Mouse (Mus musculus) A20 (cell line): ENCODE data around the gene Cldn10.

ENCODE experiments used
- DNase-seq: peaks from one replicate; pipeline ENCODE4 v3.0.0-alpha.2; 2011; ENCODE audit warnings: low read depth, low spot score

Cldn10 gene

DNA sequence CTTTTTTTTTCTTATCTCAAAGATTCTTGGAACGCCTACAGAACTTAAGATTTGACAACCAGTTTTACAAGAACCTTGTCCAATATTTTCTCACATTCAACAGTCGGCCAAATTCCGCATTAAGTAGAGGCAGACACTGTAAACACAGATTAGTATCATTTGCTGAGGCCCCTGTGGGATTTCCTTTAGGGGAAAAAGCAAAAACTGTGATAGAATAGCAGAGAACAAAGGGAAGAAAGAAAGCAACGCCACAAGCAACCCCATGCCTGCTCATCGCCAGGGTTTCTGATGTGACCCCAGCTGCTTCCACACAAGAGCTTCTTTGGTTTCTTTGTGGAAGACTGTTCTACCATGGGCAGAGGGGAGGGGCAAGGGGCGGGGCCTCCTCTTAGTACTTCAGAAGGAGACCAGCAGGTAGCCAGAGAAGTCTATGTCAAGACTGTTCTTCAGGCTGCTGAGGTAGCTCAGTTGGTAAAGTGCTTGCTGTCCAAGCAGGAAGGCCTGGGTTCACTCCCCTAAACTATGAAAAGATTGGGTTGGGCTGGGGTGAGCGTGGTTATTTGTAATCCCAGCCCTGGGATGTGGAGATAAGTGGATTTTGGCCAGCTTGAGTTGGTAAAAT, 39.7 kb downstream of the Cldn10 start:
- DNase-seq: no peak

DNA sequence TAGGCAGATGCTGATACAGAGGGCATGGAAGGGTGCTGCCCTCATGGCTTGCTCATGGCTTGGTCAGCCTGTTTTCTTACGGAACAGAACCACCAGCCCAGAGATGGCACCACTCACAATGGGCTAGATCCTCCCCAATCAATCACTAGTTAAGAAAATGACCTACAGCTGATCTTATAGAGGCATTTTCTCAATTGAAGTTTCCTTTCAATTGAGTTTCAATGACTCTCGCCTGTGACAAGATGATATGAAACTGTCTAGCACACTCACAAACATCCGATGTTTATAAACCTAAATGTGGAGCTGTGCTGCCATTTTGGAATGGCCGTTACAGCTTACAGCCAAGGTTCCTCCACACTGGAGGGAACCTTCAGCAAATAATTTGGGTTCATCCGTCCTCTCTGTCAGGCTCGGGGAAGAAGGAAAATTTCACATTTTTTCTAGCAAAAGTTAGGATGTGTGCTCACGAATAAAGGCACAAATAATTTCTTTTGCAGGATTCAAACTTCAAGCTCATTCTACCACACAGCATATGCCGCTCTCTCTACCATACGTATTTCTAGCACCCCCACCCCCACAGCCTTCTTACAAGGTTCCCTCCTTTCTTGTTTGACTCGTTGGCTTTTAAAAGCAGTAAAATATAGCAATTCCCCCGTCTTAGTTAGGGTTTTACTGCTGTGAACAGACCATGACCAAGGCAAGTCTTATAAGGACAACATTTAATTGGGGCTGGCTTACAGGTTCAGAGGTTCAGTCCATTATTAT, 41.8 kb downstream of the Cldn10 start:
- no peak for DNase-seq

DNA sequence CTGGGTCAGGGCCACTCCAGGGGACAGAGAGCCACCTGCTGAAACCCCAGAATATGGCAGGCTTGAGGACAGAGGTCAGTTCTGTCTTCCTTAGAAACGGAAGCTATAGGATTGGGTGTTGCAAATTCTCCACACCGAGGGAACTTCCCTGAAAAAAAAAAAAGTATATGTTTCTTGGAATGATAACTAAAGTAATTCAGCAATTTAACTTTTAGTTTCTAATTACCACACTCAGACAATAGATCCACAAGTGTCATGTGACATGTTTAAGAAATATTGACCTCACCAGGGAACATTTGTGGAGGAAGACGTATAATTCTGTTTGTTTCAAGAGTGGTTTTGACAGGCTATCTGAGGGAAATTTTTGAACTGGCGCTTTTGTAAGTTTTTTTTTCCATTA, 43.9 kb downstream of the Cldn10 start:
- no peak for DNase-seq

DNA sequence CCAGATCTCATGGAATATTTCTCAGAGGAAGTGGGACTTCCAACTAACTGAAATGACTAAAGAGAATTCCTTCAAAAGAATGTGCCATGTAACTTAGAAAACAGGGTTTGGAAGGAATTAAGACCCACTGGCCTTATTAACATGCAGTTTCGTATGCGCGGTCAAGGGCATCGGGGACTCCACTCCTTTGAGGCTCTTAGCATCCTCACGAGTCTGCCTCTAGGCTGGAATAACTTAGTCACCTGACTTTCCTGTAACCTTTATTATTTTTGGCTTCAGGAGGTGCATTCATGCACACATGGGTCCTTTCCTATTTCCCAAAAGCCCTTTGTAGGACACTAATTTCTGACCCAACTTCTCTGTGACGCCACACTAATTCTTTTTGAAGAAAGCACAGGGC, 45.5 kb downstream of the Cldn10 start:
- no peak for DNase-seq

DNA sequence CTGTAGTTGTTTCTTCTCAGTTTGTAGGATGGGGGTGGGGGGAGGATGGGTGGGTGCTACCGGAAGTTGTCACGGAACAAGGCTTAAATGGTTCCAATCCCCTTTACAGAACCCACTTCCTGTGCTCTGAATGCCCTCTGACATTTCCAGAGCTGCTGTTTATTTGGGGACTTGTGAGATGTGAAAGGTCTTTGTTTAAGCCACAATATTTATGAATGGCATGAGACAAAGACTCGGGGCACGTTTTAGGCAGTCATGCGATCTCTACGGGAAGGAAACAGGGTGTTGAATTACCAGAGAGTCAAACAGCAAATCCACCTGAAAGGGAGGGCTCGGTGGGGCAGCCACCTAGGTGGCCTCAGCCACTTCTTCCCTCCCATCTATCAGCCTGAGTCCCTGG, 46.6 kb downstream of the Cldn10 start:
- DNase-seq: no peak

DNA sequence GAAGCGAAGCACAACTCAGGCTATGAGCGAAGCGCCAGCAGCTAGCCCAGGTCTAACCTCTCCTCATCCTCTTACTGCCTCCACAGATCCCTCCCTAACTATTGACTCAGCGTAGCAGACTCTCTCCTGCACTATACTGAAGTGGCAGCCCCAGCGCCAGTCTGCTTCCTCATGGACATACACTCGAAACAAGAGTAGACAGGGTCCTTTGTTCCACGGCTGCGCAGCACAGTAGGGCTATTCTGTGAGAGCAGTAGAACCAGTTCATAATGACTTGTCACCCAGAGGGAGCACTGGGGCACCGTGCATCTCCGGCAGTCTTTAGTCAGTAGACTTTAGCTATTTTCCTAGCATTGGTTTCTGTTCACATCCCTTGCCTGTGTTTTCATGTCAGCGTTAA, 48.4 kb downstream of the Cldn10 start:
- no peak for DNase-seq

DNA sequence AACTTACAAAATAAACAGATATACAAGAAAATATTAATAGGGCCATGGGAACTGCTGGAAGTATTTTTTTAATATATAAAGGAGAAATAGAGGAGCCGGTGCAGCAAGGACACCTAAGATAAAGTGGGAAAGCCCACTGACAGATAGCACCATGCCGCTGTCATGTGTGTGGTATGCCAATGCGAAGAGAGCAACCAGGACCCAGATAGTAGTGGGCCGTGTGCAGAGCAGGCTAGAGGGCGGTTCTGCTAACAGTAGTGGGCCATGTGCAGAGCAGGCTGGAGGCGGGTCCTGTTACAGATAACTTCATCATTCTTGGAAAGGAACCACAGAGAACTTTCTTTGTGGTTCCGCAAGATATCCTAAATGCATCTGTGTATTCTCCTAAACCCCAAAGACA, 49.0 kb downstream of the Cldn10 start:
- no peak for DNase-seq

DNA sequence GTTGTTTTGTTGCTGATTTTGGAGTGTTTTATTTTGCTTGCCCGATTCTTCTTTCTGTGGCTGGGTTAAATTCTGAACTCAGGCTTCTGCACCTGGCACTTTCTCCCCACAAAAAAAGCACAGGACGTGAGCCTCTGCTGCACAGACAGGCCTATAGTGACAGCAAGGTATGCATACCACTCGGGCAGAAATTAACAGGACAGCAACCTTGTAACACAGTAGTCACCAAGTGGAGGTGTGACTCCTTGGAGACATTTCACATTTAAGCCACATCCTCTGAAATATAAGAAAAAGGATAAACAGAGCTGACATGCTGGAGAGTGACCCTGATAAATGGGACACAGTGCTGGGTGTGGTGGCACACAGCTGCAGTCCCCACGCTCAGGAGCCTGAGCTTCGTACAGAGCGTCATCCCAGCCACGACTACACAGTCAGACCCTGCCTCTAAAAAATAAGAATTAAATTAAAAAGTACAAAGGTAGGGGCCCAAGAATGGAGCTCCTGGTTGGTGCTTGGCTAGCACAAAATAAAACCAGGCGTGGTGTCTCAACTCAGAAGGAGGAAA, 50.9 kb downstream of the Cldn10 start:
- DNase-seq: no peak

DNA sequence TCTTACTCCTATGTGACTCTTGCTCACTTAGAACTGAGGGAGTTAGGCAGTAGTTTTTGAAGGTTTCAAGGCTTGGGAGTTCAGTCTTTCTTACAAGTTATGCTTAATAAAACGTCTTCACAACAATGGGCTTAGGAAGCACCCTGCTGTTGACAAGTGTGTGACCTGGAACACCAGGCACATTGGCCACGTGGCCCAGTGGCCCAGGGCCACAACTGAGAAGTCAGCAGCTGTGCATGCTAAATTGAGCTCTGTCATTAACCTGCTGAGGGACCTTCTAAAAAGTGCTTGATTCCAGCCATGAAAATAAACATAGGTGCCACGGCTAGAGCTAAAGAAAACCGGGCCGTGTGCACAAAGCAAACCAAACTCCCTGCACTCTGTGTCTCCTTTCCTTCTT, 51.7 kb downstream of the Cldn10 start:
- DNase-seq: no peak

DNA sequence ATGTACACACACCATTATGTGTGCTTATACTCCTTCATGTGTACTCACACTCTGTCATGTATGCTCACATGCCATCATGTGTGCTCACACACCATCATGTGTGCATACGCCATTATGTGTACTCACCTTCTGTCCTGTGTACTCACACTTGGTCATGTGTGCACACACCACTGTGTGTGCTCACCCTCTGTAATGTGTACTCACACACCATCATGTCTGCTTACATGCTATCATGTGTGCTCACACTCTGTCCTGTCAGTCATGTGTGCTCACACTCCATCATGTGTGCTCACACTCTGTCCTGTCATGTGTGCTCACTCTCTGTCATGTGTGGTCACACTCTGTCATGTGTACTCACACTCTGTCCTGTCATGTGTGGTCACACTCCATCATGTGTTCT, 52.3 kb downstream of the Cldn10 start:
- no peak for DNase-seq

DNA sequence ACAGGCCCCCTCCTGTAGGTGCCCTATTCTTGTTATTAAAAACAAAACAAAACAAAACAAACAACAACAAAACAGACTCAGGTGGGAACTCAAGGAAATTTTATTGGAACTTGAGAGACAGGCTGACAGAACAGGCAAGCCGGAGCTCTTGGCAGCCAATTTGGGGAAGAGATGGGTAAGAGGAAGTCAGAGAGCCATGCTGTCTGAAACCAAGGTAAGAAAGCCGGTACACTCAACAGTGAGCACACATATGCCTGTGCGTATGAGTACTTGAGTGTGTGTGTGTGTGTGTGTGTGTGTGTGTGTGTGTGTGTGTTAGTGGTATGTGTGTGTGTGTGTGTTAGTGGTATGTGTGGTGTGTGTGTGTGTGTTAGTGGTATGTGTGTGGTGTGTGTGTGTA, 54.6 kb downstream of the Cldn10 start:
- no peak for DNase-seq

DNA sequence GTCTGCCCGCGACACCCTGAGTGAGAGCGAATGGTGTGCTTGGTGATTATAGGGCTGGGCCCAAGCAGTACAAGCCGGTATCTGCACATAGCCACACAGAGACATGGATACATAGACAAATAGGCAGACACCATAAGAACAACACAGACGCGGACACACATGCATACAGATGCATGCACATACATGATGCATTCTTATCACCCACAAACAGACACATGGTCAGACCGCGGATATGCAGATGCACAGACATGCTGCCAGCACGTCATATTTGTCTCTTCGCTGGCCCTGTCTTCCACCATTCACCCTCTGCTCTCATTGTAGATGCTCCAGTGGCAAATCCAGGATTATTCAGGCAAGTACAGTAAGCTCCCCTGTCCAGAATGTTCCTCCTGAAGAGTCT, 59.1 kb downstream of the Cldn10 start:
- no peak for DNase-seq

DNA sequence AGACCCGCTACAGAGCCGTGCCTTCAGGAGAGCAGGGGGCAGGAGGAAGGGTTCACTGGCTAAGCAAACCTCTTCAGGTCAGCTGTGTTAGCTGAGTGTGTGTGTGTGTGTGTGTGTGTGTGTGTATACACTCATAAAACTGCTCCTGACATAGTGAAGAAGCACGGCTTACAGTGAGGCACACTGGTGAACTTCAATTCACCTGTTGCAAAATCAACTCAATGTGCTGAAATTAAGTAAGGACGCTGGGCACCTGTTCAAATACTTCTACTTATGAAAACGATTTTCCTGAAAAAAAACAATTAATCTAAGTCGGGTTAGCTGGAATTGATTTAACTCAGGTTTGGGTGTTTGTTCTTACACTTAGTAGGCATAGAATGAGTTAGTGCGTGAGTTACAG, 60.5 kb downstream of the Cldn10 start:
- DNase-seq: no peak

DNA sequence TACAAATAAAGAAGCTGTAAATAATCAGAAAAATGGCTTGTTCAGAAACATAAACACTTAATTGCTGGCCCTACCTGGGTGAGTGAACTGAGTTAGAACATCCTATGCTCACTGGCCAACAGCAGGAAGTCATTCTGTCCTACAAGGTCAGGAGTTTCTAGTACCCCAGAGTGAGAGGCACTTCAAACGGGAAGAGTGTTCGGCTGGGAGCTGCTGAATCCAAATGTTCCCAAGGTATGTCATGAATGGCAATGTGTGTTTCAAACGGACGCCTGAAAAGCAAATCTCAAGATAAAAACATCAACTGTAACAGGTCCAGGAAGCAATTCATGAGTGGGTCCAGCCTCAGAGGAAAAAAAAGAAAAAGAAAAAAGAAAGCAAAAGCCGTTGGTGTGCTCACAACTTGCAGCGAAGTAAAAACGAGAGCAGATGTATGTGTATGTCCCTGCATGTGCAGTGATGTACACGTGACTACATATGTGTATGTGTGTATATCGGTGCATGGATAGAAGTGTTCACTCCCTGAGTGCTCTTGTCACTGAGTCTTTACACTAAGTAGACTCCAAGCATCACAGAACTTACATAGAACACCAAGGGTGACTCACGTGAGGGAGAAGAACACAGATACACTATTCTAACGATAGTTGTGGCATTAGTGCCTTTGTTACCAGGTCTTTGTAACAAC, 62.4 kb downstream of the Cldn10 start:
- DNase-seq: no peak

DNA sequence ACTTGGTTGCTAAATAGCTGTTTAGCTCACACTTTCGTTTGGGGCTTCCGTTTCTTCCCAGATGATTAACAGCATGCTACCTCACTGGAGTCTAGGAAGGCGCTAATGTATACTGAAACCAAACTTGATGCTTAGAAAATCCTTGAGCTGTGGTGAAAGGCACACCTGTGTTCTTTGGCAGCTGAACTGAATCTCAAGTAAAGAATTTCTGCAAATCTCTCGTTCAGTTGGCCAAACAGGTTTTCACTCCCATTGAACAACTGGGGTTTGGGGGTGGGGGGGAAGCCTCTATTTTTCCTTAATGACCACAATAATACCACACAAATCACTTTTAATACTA, 63.0 kb downstream of the Cldn10 start:
- DNase-seq: no peak

DNA sequence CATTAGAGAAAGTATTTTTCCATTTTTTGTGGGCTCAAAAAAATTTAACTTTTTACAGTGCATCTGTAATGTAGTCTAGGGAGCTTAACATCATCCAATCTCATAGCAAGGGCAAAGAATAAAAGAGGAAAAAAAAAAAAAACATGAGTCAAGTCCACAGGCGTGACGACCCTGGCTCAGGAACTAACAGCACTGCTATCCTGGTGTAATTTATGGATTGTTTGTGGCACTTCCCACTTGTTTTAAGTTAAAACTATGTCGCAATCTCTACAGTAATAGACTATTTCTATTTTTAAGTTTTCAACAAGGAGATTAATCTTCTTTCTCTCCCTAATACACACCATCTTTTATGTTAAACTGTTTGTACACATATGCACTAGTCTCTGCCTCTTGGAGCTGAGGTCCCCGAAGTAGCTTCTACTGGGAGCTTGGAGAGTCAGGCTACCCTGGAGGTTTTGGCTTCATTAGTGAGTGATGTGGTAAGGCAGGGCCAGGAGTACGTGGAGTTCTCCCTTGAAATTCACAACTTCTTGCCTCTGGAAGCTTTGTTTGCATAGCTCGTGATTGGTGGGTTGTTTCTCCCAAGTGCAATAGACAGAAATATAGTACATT, 63.9 kb downstream of the Cldn10 start:
- no peak for DNase-seq

DNA sequence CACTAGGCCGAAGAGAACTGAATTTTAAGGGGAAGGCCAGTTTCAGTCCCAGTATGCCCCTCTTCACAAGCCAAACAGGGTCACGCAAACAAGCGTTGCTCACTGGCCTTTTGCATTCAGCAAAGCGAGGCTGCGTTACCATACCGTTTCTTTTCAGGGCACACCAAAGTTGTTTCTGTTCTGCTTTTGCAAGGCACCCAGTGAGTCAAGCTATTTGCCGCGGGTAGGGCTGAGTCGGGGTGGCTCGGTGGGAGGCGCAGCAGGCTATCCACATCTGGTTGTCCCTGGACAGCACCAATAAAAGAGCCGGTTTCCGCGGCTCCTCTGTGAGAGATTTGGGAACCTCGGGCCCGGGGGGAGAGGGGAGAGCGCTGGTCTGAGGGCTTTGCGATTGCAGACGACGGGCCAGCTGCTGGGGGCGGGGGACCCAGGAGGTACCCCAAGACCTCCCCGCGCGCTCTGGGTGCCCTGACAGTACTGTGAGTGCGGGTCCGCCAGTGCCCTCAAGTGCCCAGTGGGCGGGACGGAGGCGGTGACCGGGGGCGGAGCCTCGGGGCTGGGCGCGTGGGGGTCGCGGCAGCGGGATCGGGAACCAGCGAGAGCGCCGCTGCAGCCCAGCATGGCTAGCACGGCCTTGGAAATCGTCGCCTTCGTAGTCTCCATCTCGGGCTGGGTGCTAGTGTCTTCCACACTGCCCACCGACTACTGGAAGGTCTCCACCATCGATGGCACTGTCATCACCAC, 66.8 kb downstream of the Cldn10 start:
- peak; percentile 88 for DNase-seq

DNA sequence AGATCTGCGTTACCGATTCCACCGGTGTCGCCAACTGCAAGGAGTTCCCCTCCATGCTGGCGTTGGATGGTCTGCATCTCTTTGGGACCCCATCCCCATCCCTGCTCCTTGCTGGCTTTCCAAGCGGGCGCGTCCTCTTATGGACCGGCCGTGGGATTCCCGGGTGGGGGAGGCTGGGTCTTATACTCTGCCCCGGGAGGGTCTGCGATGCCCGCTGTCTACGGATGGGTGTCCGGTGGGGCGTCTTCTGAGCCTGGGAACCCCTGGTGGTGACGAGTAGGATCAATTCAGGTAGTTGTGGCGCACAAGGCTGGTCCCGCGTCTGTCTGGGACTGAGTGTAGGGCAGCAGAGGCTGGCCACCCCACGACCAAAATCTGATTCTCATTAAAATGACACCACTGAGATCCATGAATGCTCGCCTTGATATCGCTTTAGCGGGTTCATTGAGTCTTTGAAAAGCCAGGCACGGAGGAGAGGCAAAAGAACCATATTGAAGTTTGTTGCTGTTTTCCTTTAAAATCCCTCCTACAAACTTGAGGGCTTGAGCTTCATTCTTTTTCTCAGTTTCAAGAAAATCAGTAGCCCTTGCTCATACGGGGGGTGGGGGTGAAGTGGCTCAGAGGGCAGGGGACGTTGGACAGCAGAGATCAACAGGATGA, 67.6 kb downstream of the Cldn10 start:
- DNase-seq: no peak

DNA sequence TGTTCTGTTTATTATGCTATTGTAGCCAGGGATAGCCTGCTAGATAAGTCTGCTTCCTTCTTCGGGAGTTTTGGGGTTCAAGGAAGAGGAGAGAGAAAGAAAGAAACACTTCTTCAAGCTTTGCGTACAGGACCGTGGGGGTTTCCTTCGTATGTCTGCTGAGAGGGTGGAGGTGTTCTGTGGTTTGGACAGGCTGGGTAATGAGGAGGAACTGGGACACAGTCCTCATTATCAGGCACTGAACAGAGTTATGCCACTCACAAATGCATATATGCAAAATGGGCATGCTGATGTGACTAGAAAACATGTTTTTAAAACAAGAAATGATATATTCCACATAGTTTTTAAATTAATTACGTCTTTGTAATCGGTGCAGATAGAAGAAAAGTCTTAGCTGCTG, 68.9 kb downstream of the Cldn10 start:
- DNase-seq: no peak

DNA sequence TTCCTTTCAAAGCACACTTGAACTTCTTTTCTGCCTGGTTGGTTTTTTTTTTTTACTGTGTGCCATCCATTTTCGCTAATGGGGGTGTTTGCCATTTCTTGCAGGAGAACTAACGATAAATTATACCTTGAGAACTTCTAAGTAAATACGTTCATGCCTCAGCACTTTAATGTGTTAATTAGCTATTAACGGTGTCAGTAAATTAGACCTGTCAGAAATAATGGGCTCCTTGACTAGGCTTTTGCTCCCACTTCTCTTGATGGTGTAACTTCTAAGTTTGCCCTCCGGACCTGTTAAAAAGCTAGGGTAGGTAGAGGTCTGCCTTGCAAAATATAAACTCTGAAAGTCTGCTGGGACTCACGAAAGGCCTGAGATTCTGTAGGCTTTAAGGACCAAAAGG, 70.6 kb downstream of the Cldn10 start:
- DNase-seq: no peak

DNA sequence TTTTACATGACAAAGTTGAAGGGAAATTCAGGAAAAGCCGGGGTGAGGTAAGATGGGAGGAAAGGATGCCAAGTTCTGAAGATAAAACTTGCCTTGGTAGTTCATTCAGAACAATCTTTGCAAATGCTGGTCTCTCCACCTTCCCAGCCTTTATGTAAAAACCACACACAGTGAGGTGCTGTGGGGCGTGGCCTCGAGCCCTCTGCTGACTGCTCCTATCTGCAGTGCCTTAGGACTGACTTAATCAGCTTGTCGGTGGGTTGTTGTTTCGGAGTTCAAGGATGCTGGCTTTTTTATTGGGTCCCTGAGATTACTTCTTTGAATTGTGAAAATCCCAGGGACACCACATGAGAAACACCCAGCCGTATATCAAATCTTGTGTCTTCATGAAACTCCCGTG, 74.5 kb downstream of the Cldn10 start:
- no peak for DNase-seq
